13 mouse cellular contexts compared by ENCODE assay signal in the genomic region with DNA sequence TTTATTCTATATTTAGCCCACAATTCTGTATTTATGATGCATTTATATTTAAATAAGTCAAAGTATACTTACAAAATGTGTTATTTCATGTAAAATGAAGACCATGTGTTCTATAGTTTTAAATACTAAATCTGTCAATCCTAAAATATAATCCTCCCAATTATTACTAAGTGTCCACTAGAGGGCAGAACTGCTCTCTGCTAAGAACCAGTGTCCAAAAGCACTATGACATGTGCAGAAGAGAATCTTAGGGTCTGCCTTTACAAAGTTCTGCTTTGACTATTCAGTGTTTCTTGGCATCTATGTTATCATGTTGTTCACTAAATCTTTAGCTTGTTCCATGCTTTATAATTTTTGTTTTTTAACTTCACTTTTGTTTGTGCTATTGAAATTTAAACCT. TPM values are rescaled to one million over a fixed set of nuclear protein-coding genes. Genes with fewer than 3 reads are reported as not detected.
A peak's percentile ranks its signal among the peaks of the same experiment; 100 is the strongest.
DNase-seq lines count a peak whose midpoint lies in the region; ATAC-seq and TF ChIP-seq lines count a peak whose summit lies in the region.
"Had no signal": no experiment of that assay in that cellular context is flagged by ENCODE, and none has a peak within 500 bp of the region (broad histone marks: within the 10 kb centered on the region; RNA-seq: fewer than 3 reads in every experiment).

No protein-coding gene starts in this region.

- no peak for TF ChIP-seq POLR2A in kidney, adult 2 months (IDR thresholded peaks at IDR 0.05; ENCODE audit: low read depth, low read length)

- no peaks in the 10 kb centered on the region for H3K27me3 ChIP-seq in kidney, adult 2 months (replicated peaks; ENCODE audit: control insufficient read depth, insufficient read depth, low read length)
- H3K27me3 ChIP-seq: liver, embryonic 15.5 days had no signal

- H3K36me3 ChIP-seq in kidney, adult 2 months (ENCODE audit: control insufficient read depth, insufficient read depth, low read length), result no peaks in the 10 kb centered on the region
- H3K36me3 ChIP-seq in ES-E14 (ENCODE audit: control insufficient read depth, insufficient read depth, low read length, poor library complexity, severe bottlenecking), result no peaks in the 10 kb centered on the region
- H3K36me3 ChIP-seq: liver, embryonic 15.5 days had no signal

- DNase-seq in kidney, adult 2 months, result peak; percentile 15
- DNase-seq in kidney, postnatal 4 days, result no peak
- DNase-seq in 416B (ENCODE audit: low read depth) (peak; percentile 31), ES-E14 (ENCODE audit: low read depth, low spot score) (peak; percentile 24)
- DNase-seq in embryo, embryonic 9.5 days (ENCODE audit: extremely low spot score), result peak; percentile 4
- no peak for DNase-seq in gastrocnemius, adult 18-20 months (ENCODE audit: low spot score)
- DNase-seq: right cerebral cortex, postnatal 4 days had no signal

- H3K9me3 ChIP-seq in ES-E14 (ENCODE audit: control insufficient read depth, insufficient read depth, low read depth, low read length), result no peaks in the 10 kb centered on the region
- H3K9me3 ChIP-seq: liver, embryonic 15.5 days had no signal

- no peak; the same call in 1 of the 2 replicates for ATAC-seq in megakaryocyte-erythroid progenitor cell, adult 5-6 weeks (replicated peaks; ENCODE audit: low FRiP score, low TSS enrichment, poor library complexity, severe bottlenecking)

- no peak overlapping the region for H3K27ac ChIP-seq in kidney, adult 2 months (ENCODE audit: insufficient read depth, low read depth, low read length)
- H3K27ac ChIP-seq in ES-E14 (ENCODE audit: insufficient read depth, low read depth, low read length, poor library complexity, severe bottlenecking), result no peak overlapping the region
- H3K27ac ChIP-seq: liver, embryonic 15.5 days had no signal

- no peaks in the 10 kb centered on the region for H3K4me1 ChIP-seq in kidney, adult 2 months (ENCODE audit: control insufficient read depth, insufficient read depth, low read length)
- no peaks in the 10 kb centered on the region for H3K4me1 ChIP-seq in ES-E14 (ENCODE audit: control insufficient read depth in 2 of 2, insufficient read depth in 2 of 2, low read length in 2 of 2, poor library complexity in 1 of 2)
- H3K4me1 ChIP-seq: liver, embryonic 15.5 days had no signal

- no peak overlapping the region for H3K9ac ChIP-seq in ES-E14 (ENCODE audit: insufficient read depth, low read depth, low read length, poor library complexity, severe bottlenecking)
- H3K9ac ChIP-seq: liver, embryonic 15.5 days had no signal

- no peak overlapping the region for H3K4me3 ChIP-seq in kidney, adult 2 months (ENCODE audit: insufficient read depth, low read depth, low read length)
- H3K4me3 ChIP-seq in ES-E14 (ENCODE audit: insufficient read depth in 1 of 2, low read depth in 1 of 2, low read length in 2 of 2, poor library complexity in 1 of 2, severe bottlenecking in 1 of 2), result no peak overlapping the region
- H3K4me3 ChIP-seq: liver, embryonic 15.5 days; myocyte had no signal

- no peak for TF ChIP-seq CTCF in kidney, adult 2 months (conservative IDR thresholded peaks at IDR 0.05; ENCODE audit: insufficient read depth, insufficient read length, low read depth, low read length)

- in situ Hi-C loops in ES-E14 (cut with MboI; ENCODE audit: low sequenced_read_pairs in 2 of 2, unreplicated experiment in 2 of 2), result no loop called here

TF ChIP-seq in ES-E14, 5 proteins besides CTCF, POLR2A, EP300 and RAD21:
- TF ChIP-seq CHD2 (IDR thresholded peaks at IDR 0.05; ENCODE audit: low read depth, low read length), result no peak
TF ChIP-seq in ES-E14: peak in this region for 0.

RNA-seq across cellular contexts. Expression of a gene that starts 1.9 kb away (rescaled TPM):
- polyA plus RNA-seq in kidney, adult 2 months (2012; rRNA removed), result not detected in 2 replicates
- not detected in 2 replicates for total RNA-seq in ES-E14 (2012; rRNA removed)
- not detected for total RNA-seq in gastrocnemius, adult 18-20 months (2021)
- total RNA-seq in megakaryocyte-erythroid progenitor cell, adult 5-6 weeks (2014; fragmentation: Nextera tagmentation), result not detected in 2 replicates
- not detected in 2 replicates for total RNA-seq in megakaryocyte-erythroid progenitor cell, adult 5-6 weeks (2017)
- total RNA-seq: heart, postnatal 10 days; layer of hippocampus, adult 8-10 months had no signal
- polyA plus RNA-seq: frontal cortex, adult 2 months; liver, embryonic 15.5 days; myocyte had no signal

RNA-seq across cellular contexts. Expression of a gene that starts 7.4 kb away (rescaled TPM):
- polyA plus RNA-seq in kidney, adult 2 months (2012; rRNA removed), result not detected in 2 replicates
- not detected in 2 replicates for total RNA-seq in ES-E14 (2012; rRNA removed)
- total RNA-seq in gastrocnemius, adult 18-20 months (2021), result not detected
- not detected in 2 replicates for total RNA-seq in megakaryocyte-erythroid progenitor cell, adult 5-6 weeks (2014; fragmentation: Nextera tagmentation)
- not detected in 2 replicates for total RNA-seq in megakaryocyte-erythroid progenitor cell, adult 5-6 weeks (2017)
- total RNA-seq: heart, postnatal 10 days; layer of hippocampus, adult 8-10 months had no signal
- polyA plus RNA-seq: frontal cortex, adult 2 months; liver, embryonic 15.5 days; myocyte had no signal

RNA-seq across cellular contexts. Expression of a gene that starts 51.4 kb away (rescaled TPM):
- polyA plus RNA-seq in kidney, adult 2 months (2012; rRNA removed), result not detected in 2 replicates
- total RNA-seq in ES-E14 (2012; rRNA removed), result not detected in 2 replicates
- total RNA-seq in gastrocnemius, adult 18-20 months (2021), result not detected
- total RNA-seq in megakaryocyte-erythroid progenitor cell, adult 5-6 weeks (2014; fragmentation: Nextera tagmentation), result not detected in 2 replicates
- not detected in 2 replicates for total RNA-seq in megakaryocyte-erythroid progenitor cell, adult 5-6 weeks (2017)
- total RNA-seq: heart, postnatal 10 days; layer of hippocampus, adult 8-10 months had no signal
- polyA plus RNA-seq: frontal cortex, adult 2 months; liver, embryonic 15.5 days; myocyte had no signal

RNA-seq across cellular contexts. Expression of a gene that starts 53.7 kb away (rescaled TPM):
- polyA plus RNA-seq in kidney, adult 2 months (2012; rRNA removed), result not detected in 2 replicates
- not detected in 2 replicates for total RNA-seq in ES-E14 (2012; rRNA removed)
- not detected for total RNA-seq in gastrocnemius, adult 18-20 months (2021)
- not detected in 2 replicates for total RNA-seq in megakaryocyte-erythroid progenitor cell, adult 5-6 weeks (2014; fragmentation: Nextera tagmentation)
- not detected in 2 replicates for total RNA-seq in megakaryocyte-erythroid progenitor cell, adult 5-6 weeks (2017)
- total RNA-seq: heart, postnatal 10 days; layer of hippocampus, adult 8-10 months had no signal
- polyA plus RNA-seq: frontal cortex, adult 2 months; liver, embryonic 15.5 days; myocyte had no signal

Comparison
In these comparisons a context has a peak if more than half of its experiments do, and no peak if none do; other contexts are left out.
1. DNase-seq: peak in kidney, adult 2 months (single experiment), 416B (single experiment), ES-E14 (single experiment) and embryo, embryonic 9.5 days (single experiment); none in kidney, postnatal 4 days (0 of 2) and gastrocnemius, adult 18-20 months (single experiment).